Mouse (Mus musculus): ENCODE measurements around the gene Gm9922. TPM values are rescaled to one million over a fixed set of nuclear protein-coding genes. Genes with fewer than 3 reads are reported as not detected.

Gene Gm9922
- polyA plus RNA-seq, 3 experiments from 2014 or later = not detected

Other genes starting within 250 kb of the Gm9922 start
- 100 to 1,000 TPM in 2 of 3 experiments, 10 to 100 TPM in 1; 65.2 to 284 (median 227) TPM for gene Tbc1d4, start 120.6 kb downstream of the Gm9922 start, polyA plus RNA-seq (2017; shearing (Covaris generic))
- gene Commd6, start 89.1 kb downstream of the Gm9922 start, polyA plus RNA-seq (2017; shearing (Covaris generic)) = 100 to 1,000 TPM; 146 to 160 (median 148) TPM
- 10 to 100 TPM; 64.1 to 95.5 (median 72.0) TPM for gene Uchl3, start 75.8 kb downstream of the Gm9922 start, polyA plus RNA-seq (2017; shearing (Covaris generic))
- under 1 TPM in 1 of 3 experiments, not detected in 2; 0.24 TPM for gene Lmo7, start 143 bp upstream of the Gm9922 start, polyA plus RNA-seq (2017; shearing (Covaris generic))